19 mouse cellular contexts compared by ENCODE assay signal in genomic region chr16:8924732-8925131, GRCm38 (mm10).
A peak's percentile ranks its signal among the peaks of the same experiment; 100 is the strongest.
DNase-seq lines count a peak whose midpoint lies in the region; TF ChIP-seq lines count a peak whose summit lies in the region.
"Had no signal": no experiment of that assay in that cellular context is flagged by ENCODE, and none has a peak within 500 bp of the region (broad histone marks: within the 10 kb centered on the region; RNA-seq: fewer than 3 reads in every experiment).

No protein-coding gene starts in this region.

- H3K27ac ChIP-seq in heart, embryonic 10.5 days = no peak overlapping the region
- no peak overlapping the region for H3K27ac ChIP-seq in testis, adult 2 months (ENCODE audit: control insufficient read depth, insufficient read depth, low read depth, low read length)
- H3K27ac ChIP-seq: embryonic facial prominence, embryonic 15.5 days; forebrain, embryonic 10.5 days; gastrocnemius, adult 2 months; heart, embryonic 13.5 days; hindbrain, embryonic 15.5 days had no signal

- H3K36me3 ChIP-seq in heart, embryonic 10.5 days = no peaks in the 10 kb centered on the region
- H3K36me3 ChIP-seq in testis, adult 2 months (ENCODE audit: control insufficient read depth, insufficient read depth, low read length) = no peaks in the 10 kb centered on the region
- H3K36me3 ChIP-seq: embryonic facial prominence, embryonic 15.5 days; forebrain, embryonic 10.5 days; heart, embryonic 13.5 days; hindbrain, embryonic 15.5 days had no signal

- TF ChIP-seq POLR2A in testis, adult 2 months (IDR thresholded peaks at IDR 0.05; ENCODE audit: control insufficient read depth, low read depth, low read length) = no peak

- 88% methylated on average over 4 of the region's 4 CpGs for WGBS in heart, embryonic 10.5 days

- no peaks in the 10 kb centered on the region for H3K27me3 ChIP-seq in heart, embryonic 10.5 days (ENCODE audit: insufficient read depth, poor library complexity, severe bottlenecking)
- H3K27me3 ChIP-seq in testis, adult 2 months (ENCODE audit: control insufficient read depth, insufficient read depth, low read length) = no peaks in the 10 kb centered on the region
- H3K27me3 ChIP-seq: embryonic facial prominence, embryonic 15.5 days; heart, embryonic 13.5 days; hindbrain, embryonic 15.5 days had no signal

- peak; percentile 90 for DNase-seq in heart, adult 11 months
- DNase-seq in heart, embryonic 10.5 days (ENCODE audit: low spot score) = no peak
- no peak for DNase-seq in testis, postnatal 10 days (ENCODE audit: low spot score)
- DNase-seq in adrenal gland, postnatal 36 days = peak; percentile 47 to 53
- peak; percentile 14 for DNase-seq in heart, postnatal 4 days
- no peak for DNase-seq in gastrocnemius, adult 8-10 months (ENCODE audit: low spot score in 2 of 2)
- no peak for DNase-seq in Muller cell, postnatal 12 days (ENCODE audit: inconsistent ontology term)
- DNase-seq: cerebellum, adult 8-10 months; cerebellum, postnatal 14 days; embryo, embryonic 11 days; gastrocnemius, adult 2 months; gastrocnemius, postnatal 36 days; kidney, adult 2 months had no signal

- no peaks in the 10 kb centered on the region for H3K9me3 ChIP-seq in heart, embryonic 10.5 days
- H3K9me3 ChIP-seq: embryonic facial prominence, embryonic 15.5 days; forebrain, embryonic 10.5 days; heart, embryonic 13.5 days; hindbrain, embryonic 15.5 days had no signal

- no peaks in the 10 kb centered on the region for H3K4me1 ChIP-seq in heart, embryonic 10.5 days
- H3K4me1 ChIP-seq in testis, adult 2 months (ENCODE audit: control insufficient read depth, insufficient read depth, low read length) = no peaks in the 10 kb centered on the region
- H3K4me1 ChIP-seq: embryonic facial prominence, embryonic 15.5 days; forebrain, embryonic 10.5 days; heart, embryonic 13.5 days; hindbrain, embryonic 15.5 days had no signal

- H3K4me3 ChIP-seq in heart, embryonic 10.5 days = no peak overlapping the region
- H3K4me3 ChIP-seq in testis, adult 2 months (ENCODE audit: control insufficient read depth, low read depth, low read length) = peak overlapping the region; percentile 50; the same call in 1 of the 2 replicates
- H3K4me3 ChIP-seq: embryonic facial prominence, embryonic 15.5 days; erythroblast, embryonic 14.5 days; forebrain, embryonic 10.5 days; gastrocnemius, adult 2 months; heart, embryonic 13.5 days; hindbrain, embryonic 15.5 days had no signal

- TF ChIP-seq CTCF in testis, adult 2 months (IDR thresholded peaks at IDR 0.05; ENCODE audit: control insufficient read depth, insufficient read depth, insufficient replicate concordance, low read depth, low read length) = no peak

Comparison
In these comparisons a context has a peak if more than half of its experiments do, and no peak if none do; other contexts are left out.
1. DNase-seq: peak in heart, adult 11 months (single experiment), adrenal gland, postnatal 36 days (2 of 2) and heart, postnatal 4 days (single experiment); none in heart, embryonic 10.5 days (single experiment), testis, postnatal 10 days (single experiment), gastrocnemius, adult 8-10 months (0 of 2) and Muller cell, postnatal 12 days (single experiment).